Mouse (Mus musculus): ENCODE data around the gene Pnlip.

Pnlip gene

DNA sequence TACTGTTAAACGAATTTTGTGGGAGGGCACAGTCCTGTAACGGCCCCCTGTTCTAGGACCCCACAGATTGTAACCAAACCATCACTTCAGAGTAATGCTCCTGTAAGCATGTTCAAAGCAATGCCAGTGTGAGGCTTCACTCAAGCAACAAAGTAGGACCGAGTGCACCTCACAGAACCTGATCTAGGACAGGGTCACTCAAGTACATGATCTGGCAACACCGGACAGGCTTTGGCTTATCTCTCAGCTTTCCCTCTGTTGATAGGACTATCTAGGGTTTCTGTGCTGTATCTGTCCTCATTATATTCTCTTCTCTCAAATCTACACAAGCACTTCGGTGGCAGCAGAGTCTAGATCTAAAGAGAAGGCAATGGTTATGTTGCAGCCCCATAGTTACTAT, 74.3 kb downstream of the Pnlip start:
- no peak for DNase-seq (ENCODE audit: low read depth)

- DNase-seq (ENCODE audit: low read depth) = no peak
Measured at GRCm38 (mm10) chr19:58727756-58728155, 75.5 kb downstream of the Pnlip start.

DNA sequence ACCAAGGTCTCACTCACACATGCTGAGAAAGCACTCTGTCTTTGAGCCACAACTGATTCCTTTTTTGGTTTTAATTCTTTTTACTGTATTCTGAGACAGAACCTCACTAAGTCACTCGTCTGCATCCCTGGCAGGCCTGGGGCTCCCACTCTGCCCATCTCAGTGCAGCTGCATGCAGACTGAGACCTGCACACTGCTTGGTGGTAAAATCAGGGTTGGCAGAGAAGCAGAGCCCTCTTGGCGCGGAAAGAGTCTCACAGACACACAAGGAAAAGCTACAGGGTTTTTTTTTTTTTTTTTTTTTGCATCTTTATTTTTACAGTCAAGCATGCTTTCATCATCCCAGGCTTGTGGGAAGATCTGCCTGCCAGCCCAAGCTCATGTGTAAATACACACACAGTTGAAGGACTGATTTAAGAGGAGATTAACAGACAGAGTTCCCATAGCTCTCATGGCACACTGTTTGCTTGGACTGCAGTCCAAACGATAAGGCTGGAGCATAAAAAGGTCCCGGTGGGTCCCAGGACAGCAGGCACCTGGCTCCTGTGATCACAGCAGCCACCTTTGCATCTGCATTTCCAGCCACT, 76.2 kb downstream of the Pnlip start, which contains the start of gene Pnliprp1:
TSS of gene Pnliprp1 (plus strand) at position 443 of the 587 bp plus-strand sequence.
- no peak for DNase-seq (ENCODE audit: low read depth)
